Mouse (Mus musculus): ENCODE measurements around the gene Hist1h1e. TPM values are rescaled to one million over a fixed set of nuclear protein-coding genes. Genes with fewer than 3 reads are reported as not detected.
A peak's percentile ranks its signal among the peaks of the same experiment; 100 is the strongest.
"Not testable (repeated sequence)": the region's sequence is repeated elsewhere in the genome, so short reads cannot be mapped to it uniquely, and the experiment has no call there.

Hist1h1e gene
- polyA plus RNA-seq, 1 experiment: 0.41 TPM

DNA sequence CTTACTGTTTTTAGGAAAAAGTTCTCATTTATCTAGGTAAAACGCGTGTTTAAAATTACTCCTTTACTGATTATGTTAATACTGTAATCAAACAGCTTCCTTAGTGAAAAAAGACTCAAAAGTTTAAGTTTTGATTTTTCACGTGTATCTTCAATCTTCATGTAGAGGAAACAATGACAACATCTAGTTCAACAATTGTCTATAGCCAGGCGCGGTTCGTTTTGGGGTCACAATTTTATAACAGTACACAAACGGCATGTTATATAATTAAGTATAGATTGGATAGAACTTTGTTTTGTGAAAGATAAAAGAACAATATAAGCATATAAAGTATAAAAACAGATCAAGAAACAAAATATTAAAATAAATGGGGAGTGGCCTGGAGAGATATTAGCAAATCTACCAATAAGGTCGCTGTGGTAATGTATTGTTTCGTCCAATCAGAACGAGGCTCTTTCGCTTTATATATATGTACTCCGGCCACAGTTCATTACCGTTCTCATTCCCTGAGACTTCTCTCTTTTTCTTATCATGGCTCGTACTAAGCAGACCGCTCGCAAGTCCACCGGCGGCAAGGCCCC, 47.0 kb downstream of the Hist1h1e start, which contains the start of gene Hist1h3d:
TSS of gene Hist1h3d (plus strand) at position 493 of the 581 bp plus-strand sequence.
- peak within 1 kb of the TSS; percentile 47 for H3K4me3 ChIP-seq (ENCODE audit: control insufficient read depth, low read depth, low read length)
- no peaks in the 10 kb centered on the region; the same call in 1 of the 2 replicates for H3K27me3 ChIP-seq (ENCODE audit: control insufficient read depth, insufficient read depth, low read length)
- no peaks in the 10 kb centered on the region for H3K36me3 ChIP-seq (ENCODE audit: control insufficient read depth, insufficient read depth, low read length)
- H3K4me1 ChIP-seq (ENCODE audit: control insufficient read depth, insufficient read depth, low read length): peaks cover 4% of the 10 kb centered on the region
- TF ChIP-seq POLR2A (IDR thresholded peaks at IDR 0.05; ENCODE audit: control insufficient read depth, low read depth, low read length) (no peak), CTCF (IDR thresholded peaks at IDR 0.05; ENCODE audit: control insufficient read depth, insufficient read depth, insufficient replicate concordance, low read depth, low read length) (no peak)
- 0 out of 2 replicates have a peak within 1 kb of the TSS, but pooled peaks have one; percentile 29 for H3K27ac ChIP-seq (ENCODE audit: control insufficient read depth, insufficient read depth, low read depth, low read length)

DNA sequence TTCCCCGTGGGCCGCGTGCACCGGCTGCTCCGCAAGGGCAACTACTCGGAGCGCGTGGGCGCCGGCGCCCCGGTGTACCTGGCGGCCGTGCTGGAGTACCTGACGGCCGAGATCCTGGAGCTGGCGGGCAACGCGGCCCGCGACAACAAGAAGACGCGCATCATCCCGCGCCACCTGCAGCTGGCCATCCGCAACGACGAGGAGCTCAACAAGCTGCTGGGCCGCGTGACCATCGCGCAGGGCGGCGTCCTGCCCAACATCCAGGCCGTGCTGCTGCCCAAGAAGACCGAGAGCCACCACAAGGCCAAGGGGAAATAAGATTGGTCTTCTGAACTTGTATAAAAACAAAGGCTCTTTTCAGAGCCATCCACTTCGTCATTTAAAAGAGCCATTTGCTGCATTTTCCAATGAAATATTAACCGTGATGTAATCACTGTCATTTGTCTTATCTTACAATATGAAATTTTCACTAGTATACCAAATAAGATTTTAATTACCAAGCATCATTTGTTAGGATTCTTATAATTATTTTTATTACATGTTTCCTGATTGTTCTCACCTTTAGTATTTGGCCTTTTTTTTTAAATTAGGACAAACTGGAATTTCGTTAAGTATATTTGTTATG, 47.7 kb downstream of the Hist1h1e start:
- Histone ChIP-seq H3K4me3 (ENCODE audit: control insufficient read depth, low read depth, low read length) (peak overlapping the region; percentile 59), H3K27ac (ENCODE audit: control insufficient read depth, insufficient read depth, low read depth, low read length) (0 out of 2 replicates have a peak overlapping the region, but pooled peaks have one; percentile 53)
- not testable (repeated sequence) for H3K27me3 ChIP-seq (ENCODE audit: control insufficient read depth, insufficient read depth, low read length); H3K36me3 ChIP-seq (ENCODE audit: control insufficient read depth, insufficient read depth, low read length); H3K4me1 ChIP-seq (ENCODE audit: control insufficient read depth, insufficient read depth, low read length)

DNA sequence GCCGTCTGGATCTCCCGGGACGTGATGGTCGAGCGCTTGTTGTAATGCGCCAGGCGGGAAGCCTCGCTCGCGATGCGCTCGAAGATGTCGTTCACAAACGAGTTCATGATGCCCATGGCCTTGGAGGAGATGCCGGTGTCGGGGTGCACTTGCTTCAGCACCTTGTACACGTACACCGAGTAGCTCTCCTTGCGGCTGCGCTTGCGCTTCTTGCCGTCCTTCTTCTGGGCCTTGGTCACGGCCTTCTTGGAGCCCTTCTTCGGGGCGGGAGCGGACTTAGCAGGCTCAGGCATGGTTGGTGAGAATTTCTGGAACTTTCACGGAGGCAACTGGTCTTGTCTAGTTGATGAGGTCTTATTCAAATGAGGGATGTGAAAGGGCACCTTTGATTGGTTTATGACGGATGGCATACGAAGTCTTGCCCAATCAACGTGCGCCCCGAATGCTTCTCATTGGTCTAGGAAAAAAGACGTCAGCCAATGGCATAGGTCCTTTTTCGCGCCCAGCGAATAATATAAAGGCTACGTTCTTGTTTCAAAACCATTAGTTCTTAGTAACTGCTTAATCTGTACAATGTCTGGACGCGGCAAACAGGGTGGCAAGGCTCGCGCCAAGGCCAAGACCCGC, 48.3 kb downstream of the Hist1h1e start, which contains the start of the genes Hist1h2bf and Hist1h2ad:
TSS of gene Hist1h2bf (minus strand) at position 299 of the 627 bp plus-strand sequence.
TSS of gene Hist1h2ad (plus strand) at position 484 of the 627 bp plus-strand sequence.
- not testable (repeated sequence) for H3K36me3 ChIP-seq (ENCODE audit: control insufficient read depth, insufficient read depth, low read length)
- Histone ChIP-seq H3K4me3 (ENCODE audit: control insufficient read depth, low read depth, low read length) (peak within 1 kb of the TSS; percentile 62), H3K27ac (ENCODE audit: control insufficient read depth, insufficient read depth, low read depth, low read length) (0 out of 2 replicates have a peak within 1 kb of the TSS, but pooled peaks have one; percentile 53)

DNA sequence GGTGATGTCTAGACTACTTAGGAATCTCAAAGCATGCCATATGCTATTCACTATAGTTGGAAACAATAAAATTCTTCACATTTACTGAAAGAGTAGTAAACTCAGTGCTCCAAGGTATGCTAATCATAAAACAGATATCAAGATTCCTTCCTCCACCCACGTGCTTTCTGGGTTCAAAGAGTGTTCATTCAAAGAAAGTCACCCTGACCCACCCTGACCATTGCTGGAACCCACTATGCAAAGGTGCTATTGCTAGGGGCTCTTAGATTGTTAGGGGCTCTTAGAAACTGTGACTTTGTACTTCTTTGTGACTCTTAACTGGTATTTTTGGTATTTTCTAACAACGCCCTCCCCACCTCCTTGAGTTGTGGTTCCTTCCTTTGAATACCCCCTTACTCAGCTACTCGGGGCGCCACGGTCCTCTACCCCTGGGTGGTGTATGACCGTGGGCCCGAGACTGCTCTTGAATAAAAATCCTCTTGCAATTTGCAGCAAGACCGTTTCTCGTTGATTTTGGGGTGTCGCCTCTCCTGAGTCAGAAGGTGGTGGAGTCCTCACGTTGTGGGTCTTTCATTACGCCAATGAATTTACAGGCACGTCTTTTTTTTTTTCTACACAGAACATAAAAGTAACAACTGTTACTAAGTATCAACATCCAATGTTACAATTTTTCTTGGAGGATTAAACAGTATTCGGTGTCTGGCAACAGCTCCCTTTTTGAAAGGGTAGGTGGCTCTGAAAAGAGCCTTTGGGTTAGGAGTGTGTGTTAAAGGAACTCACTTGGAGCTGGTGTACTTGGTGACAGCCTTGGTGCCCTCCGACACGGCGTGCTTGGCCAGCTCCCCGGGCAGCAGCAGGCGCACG, 49.1 kb downstream of the Hist1h1e start:
- H3K27ac ChIP-seq (ENCODE audit: control insufficient read depth, insufficient read depth, low read depth, low read length); H3K27me3 ChIP-seq (ENCODE audit: control insufficient read depth, insufficient read depth, low read length); H3K4me1 ChIP-seq (ENCODE audit: control insufficient read depth, insufficient read depth, low read length); H3K36me3 ChIP-seq (ENCODE audit: control insufficient read depth, insufficient read depth, low read length); H3K4me3 ChIP-seq (ENCODE audit: control insufficient read depth, low read depth, low read length): not testable (repeated sequence)

More for the DNA sequence above, 48.3 kb downstream of the Hist1h1e start, which contains the start of the genes Hist1h2bf and Hist1h2ad:
- H3K27me3 ChIP-seq (ENCODE audit: control insufficient read depth, insufficient read depth, low read length); H3K4me1 ChIP-seq (ENCODE audit: control insufficient read depth, insufficient read depth, low read length): not testable (repeated sequence)

DNA sequence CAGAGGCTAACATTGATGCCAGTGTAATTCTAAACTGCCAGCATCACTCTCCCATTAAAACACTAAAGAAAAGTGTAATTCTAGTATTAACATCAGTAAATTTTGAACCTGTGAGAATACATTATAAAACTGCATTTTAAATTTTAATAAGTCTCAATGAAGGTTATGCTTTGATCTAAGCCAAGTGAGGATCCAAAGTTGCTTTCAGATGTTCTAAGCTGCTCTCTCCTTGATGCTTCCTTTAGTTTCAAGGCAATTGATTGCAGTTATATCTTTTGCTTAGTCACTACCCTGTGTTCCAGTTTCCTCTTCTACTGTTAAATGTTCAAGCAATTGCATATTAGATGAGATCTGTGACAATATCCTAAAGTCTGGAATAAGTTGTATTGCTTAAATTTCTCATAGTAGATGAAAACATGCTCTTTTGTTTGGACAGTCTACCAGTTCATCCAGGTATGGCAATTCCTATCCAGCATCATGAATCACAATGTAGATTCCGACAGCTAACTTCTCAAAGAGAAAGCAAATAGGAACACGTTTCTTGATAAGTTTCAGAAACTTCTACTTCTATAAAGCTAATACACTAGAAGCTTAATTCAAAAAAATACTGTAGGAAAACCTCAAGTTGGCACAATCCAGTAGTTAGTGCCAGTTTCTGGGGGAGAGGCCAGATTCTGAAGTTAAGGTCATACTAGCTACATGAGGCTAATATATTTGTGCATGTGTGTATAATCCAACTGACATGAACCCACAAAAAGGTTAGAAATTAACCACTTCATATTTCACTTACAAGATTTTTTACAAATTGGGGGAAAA, 49.9 kb downstream of the Hist1h1e start:
- Histone ChIP-seq H3K4me1 (ENCODE audit: control insufficient read depth, insufficient read depth, low read length) (peaks cover 4% of the 10 kb centered on the region), H3K4me3 (ENCODE audit: control insufficient read depth, low read depth, low read length) (no peak overlapping the region), H3K36me3 (ENCODE audit: control insufficient read depth, insufficient read depth, low read length) (no peaks in the 10 kb centered on the region), H3K27ac (ENCODE audit: control insufficient read depth, insufficient read depth, low read depth, low read length) (no peak overlapping the region), H3K27me3 (ENCODE audit: control insufficient read depth, insufficient read depth, low read length) (no peaks in the 10 kb centered on the region; the same call in 1 of the 2 replicates)
- TF ChIP-seq CTCF (IDR thresholded peaks at IDR 0.05; ENCODE audit: control insufficient read depth, insufficient read depth, insufficient replicate concordance, low read depth, low read length) (no peak), POLR2A (IDR thresholded peaks at IDR 0.05; ENCODE audit: control insufficient read depth, low read depth, low read length) (no peak)

DNA sequence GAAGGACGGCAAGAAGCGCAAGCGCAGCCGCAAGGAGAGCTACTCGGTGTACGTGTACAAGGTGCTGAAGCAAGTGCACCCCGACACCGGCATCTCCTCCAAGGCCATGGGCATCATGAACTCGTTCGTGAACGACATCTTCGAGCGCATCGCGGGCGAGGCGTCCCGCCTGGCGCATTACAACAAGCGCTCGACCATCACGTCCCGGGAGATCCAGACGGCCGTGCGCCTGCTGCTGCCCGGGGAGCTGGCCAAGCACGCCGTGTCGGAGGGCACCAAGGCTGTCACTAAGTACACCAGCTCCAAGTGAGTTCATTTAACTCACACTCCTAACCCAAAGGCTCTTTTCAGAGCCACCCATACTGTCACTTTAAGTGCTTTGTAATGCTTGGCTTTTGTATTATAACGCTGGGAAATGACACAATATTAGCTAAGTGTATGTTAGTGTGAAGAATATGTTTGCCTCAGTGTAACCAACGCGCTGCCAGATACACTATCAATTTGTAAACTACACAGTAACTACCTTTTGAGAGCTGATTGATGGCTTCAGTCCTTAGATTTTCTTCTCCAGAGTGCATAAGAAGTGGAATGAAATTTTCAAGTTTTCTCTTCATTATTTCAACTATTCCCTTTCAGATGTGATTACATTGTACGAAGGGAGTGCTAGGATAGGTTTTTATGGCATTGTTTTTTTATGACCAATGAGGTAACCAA, 50.7 kb downstream of the Hist1h1e start:
- H3K36me3 ChIP-seq (ENCODE audit: control insufficient read depth, insufficient read depth, low read length); H3K4me3 ChIP-seq (ENCODE audit: control insufficient read depth, low read depth, low read length); H3K27me3 ChIP-seq (ENCODE audit: control insufficient read depth, insufficient read depth, low read length); H3K4me1 ChIP-seq (ENCODE audit: control insufficient read depth, insufficient read depth, low read length); H3K27ac ChIP-seq (ENCODE audit: control insufficient read depth, insufficient read depth, low read depth, low read length): not testable (repeated sequence)

Data from testis, adult 2 months (tissue).